Mouse (Mus musculus) lung, postnatal 25 days (tissue): ENCODE data around the gene Lgsn.

Experiments
- DNase-seq: peaks from one replicate; pipeline ENCODE4 v3.0.0; 2022; ENCODE audit warnings: low spot score

The Lgsn gene

GRCm38 (mm10) chr1:31214831-31215230 lies 38.6 kb downstream of the Lgsn start:
- DNase-seq, result no peak

GRCm38 (mm10) chr1:31220599-31221250 lies 44.5 kb downstream of the Lgsn start:
- DNase-seq, result no peak

GRCm38 (mm10) chr1:31222564-31222963 lies 46.4 kb downstream of the Lgsn start, which contains the start of the genes 4931428L18Rik and Pih1d3:
Gene 4931428L18Rik, minus strand, starts transcription at chr1:31222684.
Gene Pih1d3, plus strand, starts transcription at chr1:31222838.
- no peak for DNase-seq

GRCm38 (mm10) chr1:31233319-31234036 lies 57.3 kb downstream of the Lgsn start:
- DNase-seq, result no peak
